Comparison of ENCODE assay signal across 8 mouse cellular contexts in genomic region chr1:23382806-23383653, GRCm38 (mm10). TPM values are rescaled to one million over a fixed set of nuclear protein-coding genes. Genes with fewer than 3 reads are reported as not detected.
DNase-seq lines count a peak whose midpoint lies in the region; ATAC-seq and TF ChIP-seq lines count a peak whose summit lies in the region.

No protein-coding gene starts in this region.

- peak overlapping the region; percentile 83 for H3K4me3 ChIP-seq in hindbrain, embryonic 10.5 days
- H3K4me3 ChIP-seq in lung, postnatal 0 days (ENCODE audit: low read depth, low read length) = peak overlapping the region; percentile 74

- peaks cover 19% of the 10 kb centered on the region for H3K27me3 ChIP-seq in hindbrain, embryonic 10.5 days (ENCODE audit: insufficient read depth, poor library complexity, severe bottlenecking)
- no peaks in the 10 kb centered on the region for H3K27me3 ChIP-seq in lung, postnatal 0 days (replicated peaks; ENCODE audit: insufficient read depth, low read length)

- ATAC-seq in frontal cortex, adult (ENCODE audit: low TSS enrichment) = peak; percentile 81
- peak; percentile 98 for ATAC-seq in lung, postnatal 0 days

- TF ChIP-seq EP300 in lung, postnatal 0 days (IDR thresholded peaks at IDR 0.05) = peak; percentile 85

- H3K9ac ChIP-seq in lung, postnatal 0 days (replicated peaks; ENCODE audit: low read depth) = peak overlapping the region; percentile 48; the same call in 1 of the 2 replicates

- DNase-seq in MN1 (ENCODE audit: low spot score) = peak; percentile 98
- DNase-seq in cerebellum, adult 9-10 months = peak; percentile 99
- peak; percentile 94 for DNase-seq in hindbrain, embryonic 10.5 days (ENCODE audit: low spot score)
- DNase-seq in layer of hippocampus, adult 9-11 months = peak; percentile 98
- peak; percentile 98 for DNase-seq in lung, postnatal 0 days (ENCODE audit: low spot score)
- peak; percentile 96 for DNase-seq in ovary, postnatal 14 days (ENCODE audit: low spot score)
- DNase-seq in thymus, postnatal 14 days = peak; percentile 80

- no peak for TF ChIP-seq CTCF in lung, postnatal 0 days (IDR thresholded peaks at IDR 0.05)

- peak overlapping the region; percentile 97 for H3K4me2 ChIP-seq in lung, postnatal 0 days (replicated peaks; ENCODE audit: low read depth, low read length)

- H3K9me3 ChIP-seq in hindbrain, embryonic 10.5 days = no peaks in the 10 kb centered on the region
- no peaks in the 10 kb centered on the region for H3K9me3 ChIP-seq in lung, postnatal 0 days (ENCODE audit: low read length)

- under 1% methylated on average over 84 of the region's 93 CpGs for WGBS in hindbrain, embryonic 10.5 days
- under 1% methylated on average over 44 of the region's 93 CpGs for WGBS in lung, postnatal 0 days

- peaks cover 30% of the 10 kb centered on the region for H3K4me1 ChIP-seq in hindbrain, embryonic 10.5 days (replicated peaks)
- peaks cover 3% of the 10 kb centered on the region; the same call in 1 of the 2 replicates for H3K4me1 ChIP-seq in lung, postnatal 0 days (ENCODE audit: insufficient read depth, low read depth, low read length)

- H3K27ac ChIP-seq in hindbrain, embryonic 10.5 days = peak overlapping the region; percentile 88
- peak overlapping the region; percentile 75 for H3K27ac ChIP-seq in lung, postnatal 0 days (ENCODE audit: low read length)

- no peaks in the 10 kb centered on the region for H3K36me3 ChIP-seq in hindbrain, embryonic 10.5 days
- no peaks in the 10 kb centered on the region for H3K36me3 ChIP-seq in lung, postnatal 0 days (ENCODE audit: insufficient read depth, low read length)

RNA-seq across cellular contexts. Expression of gene Ogfrl1, which starts 14.5 kb away (rescaled TPM):
- polyA plus RNA-seq in hindbrain, embryonic 10.5 days (2016; fragmentation: Nextera tagmentation; extraction: Ambion mirVana) = 3.4 and 6.5 TPM in 2 replicates
- polyA plus RNA-seq in lung, postnatal 0 days (2015; fragmentation: Nextera tagmentation; extraction: Ambion mirVana) = 11.1 and 14.0 TPM in 2 replicates

Comparison
In these comparisons a context has a peak if more than half of its experiments do, and no peak if none do; other contexts are left out.
1. Peak in every context shown above with its lines: DNase-seq, ATAC-seq, H3K4me3 ChIP-seq and H3K27ac ChIP-seq.